20 mouse cellular contexts compared by ENCODE assay signal in the genomic region with DNA sequence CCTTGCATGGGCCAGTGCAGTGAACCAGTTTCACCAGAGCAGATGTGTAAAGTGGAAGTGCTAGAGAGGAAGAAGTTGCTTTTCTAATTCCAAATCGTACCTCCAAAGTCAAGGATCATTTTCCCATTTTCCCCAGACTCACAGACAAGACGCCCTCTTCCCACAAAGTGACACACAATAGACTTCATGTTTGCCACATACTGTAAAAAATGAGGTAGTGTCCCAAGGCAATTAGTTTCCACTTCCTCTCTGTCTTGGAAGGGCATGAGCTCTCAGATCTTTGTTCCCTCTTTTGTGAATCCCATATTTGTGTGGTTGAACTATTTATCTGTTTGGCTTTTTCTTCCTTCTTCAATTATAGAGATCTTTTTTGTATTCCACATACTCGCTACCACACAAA.
DNase-seq lines count a peak whose midpoint lies in the region; ATAC-seq lines count a peak whose summit lies in the region.
"Had no signal": no experiment of that assay in that cellular context is flagged by ENCODE, and none has a peak within 500 bp of the region (broad histone marks: within the 10 kb centered on the region; RNA-seq: fewer than 3 reads in every experiment).

No protein-coding gene starts in this region.

- peak; percentile 82 for DNase-seq in heart, adult 11 months
- no peak for DNase-seq in heart, postnatal 4 days
- peak; percentile 13 for DNase-seq in lung, postnatal 25 days (ENCODE audit: low spot score)
- DNase-seq in lung, adult 18-20 months: no peak
- DNase-seq in monocyte, adult 2 months (ENCODE audit: low read depth in 1 of 2, low spot score in 2 of 2): peak; percentile 10 to 31
- no peak for DNase-seq in cerebellum, adult 11 months
- DNase-seq in gastrocnemius, adult 18-20 months (ENCODE audit: low spot score): no peak
- DNase-seq: adrenal gland, adult 8-10 months; adrenal gland, postnatal 25 days; cerebellum, adult 18-20 months; cerebellum, adult 9-10 months; cerebellum, postnatal 14 days; gastrocnemius, postnatal 10 days; gastrocnemius, postnatal 36 days; heart, postnatal 10 days; heart, postnatal 36 days had no signal

- ATAC-seq in monocyte, adult 5-6 weeks (replicated peaks; ENCODE audit: insufficient number of reproducible peaks, low FRiP score, low TSS enrichment, poor library complexity, severe bottlenecking): no peak
- ATAC-seq: activated CD4-positive, CD25-positive, alpha-beta regulatory T cell, adult 4 months; forebrain, embryonic 15.5 days; hindbrain, postnatal 0 days had no signal

Comparison
In these comparisons a context has a peak if more than half of its experiments do, and no peak if none do; other contexts are left out.
1. DNase-seq: peak in heart, adult 11 months (single experiment), lung, postnatal 25 days (single experiment) and monocyte, adult 2 months (2 of 2); none in heart, postnatal 4 days (single experiment), lung, adult 18-20 months (0 of 2), cerebellum, adult 11 months (single experiment) and gastrocnemius, adult 18-20 months (single experiment).